Mouse (Mus musculus): Measurements from ENCODE around the gene Rras. TPM values are rescaled to one million over a fixed set of nuclear protein-coding genes. Genes with fewer than 3 reads are reported as not detected.

Gene Rras
- polyA plus RNA-seq, 1 experiment = 38.3 TPM

DNA sequence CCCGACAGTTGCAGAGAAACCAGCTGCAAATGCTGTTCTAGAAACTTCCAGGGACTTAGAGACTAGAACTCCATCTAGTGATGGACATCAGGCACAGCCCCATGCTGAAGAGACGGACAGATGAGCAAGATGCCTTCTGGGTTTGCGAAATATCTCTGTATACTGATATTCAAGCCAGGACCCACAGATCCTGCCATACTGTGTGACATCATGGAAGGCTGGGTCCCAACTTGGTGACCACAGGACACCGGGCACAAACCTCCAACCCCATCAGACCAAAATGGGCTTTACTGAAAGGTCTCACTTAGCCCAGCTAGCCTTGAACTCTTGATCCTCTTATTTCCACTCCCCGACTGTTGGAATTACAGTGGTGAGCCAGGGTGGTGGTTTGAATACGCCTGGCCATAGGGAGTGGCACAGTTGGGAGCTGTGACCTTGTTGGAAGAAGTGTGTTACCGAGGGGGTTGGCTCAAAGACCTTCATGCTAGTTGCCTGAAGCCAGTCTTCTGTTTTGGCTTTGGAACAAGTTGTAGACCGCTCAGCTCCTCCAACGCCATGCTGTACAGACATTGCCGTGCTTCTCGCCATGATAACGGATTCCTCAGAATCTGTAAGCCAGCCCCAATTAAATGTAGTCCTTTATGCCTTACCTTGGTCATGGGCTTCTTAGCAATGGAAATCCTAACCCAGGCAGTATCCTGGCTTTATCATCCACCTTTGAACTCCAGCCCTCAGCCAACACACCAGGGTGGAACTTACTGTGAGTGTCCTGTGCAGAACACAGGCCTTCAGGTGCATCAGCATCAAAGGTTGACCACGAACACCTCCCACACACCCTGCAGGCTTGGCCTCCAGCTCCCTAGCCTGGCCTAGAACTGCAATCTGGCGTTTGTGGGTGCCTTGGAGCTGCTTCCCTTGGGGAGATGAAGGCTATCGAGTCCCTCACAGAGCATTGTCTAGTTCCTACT, 6.8 kb downstream of the Rras start:
- no peak for TF ChIP-seq POLR2A (IDR thresholded peaks at IDR 0.05; ENCODE audit: extremely low read depth, insufficient read depth, low read length)
- no peak for TF ChIP-seq CTCF (IDR thresholded peaks at IDR 0.05; ENCODE audit: extremely low read depth, insufficient read depth, low read length)
- Histone ChIP-seq H3K4me3 (ENCODE audit: insufficient read depth, low read length) (no peak overlapping the region), H3K27ac (ENCODE audit: insufficient read depth, low read length) (no peak overlapping the region), H3K4me1 (ENCODE audit: control insufficient read depth, insufficient read depth, low read length) (peaks cover 2% of the 10 kb centered on the region; the same call in 1 of the 2 replicates)

DNA sequence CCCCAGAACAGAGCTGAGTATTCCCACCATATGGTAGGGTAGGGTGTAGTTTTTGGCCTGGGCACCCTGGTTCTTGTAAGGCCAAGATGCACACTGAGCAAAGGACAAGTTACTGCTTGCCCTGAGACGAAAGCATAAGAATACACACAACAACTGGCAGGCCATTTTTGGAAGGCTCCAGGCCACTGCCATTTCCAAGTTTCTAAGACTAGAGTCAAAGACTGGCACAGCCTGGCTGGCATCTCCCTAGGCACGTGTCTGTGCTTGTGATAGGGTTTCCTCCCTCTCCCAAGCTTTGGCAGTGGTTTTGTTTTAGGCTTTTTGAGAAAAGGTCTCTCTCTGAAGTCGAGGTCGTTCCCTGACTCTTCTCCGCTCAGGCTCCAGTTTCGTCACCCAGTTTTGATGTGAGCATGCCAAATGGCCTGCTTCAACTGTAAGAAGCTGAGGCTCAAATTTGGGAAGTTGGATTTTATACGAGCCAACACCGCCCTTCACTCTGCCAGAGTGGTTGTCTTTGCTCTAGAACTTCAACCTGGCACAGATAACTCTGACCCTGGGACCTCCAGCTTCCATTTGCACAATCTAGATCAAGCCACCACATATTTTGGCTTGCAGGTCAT, 8.0 kb downstream of the Rras start:
- no peak for TF ChIP-seq CTCF (IDR thresholded peaks at IDR 0.05; ENCODE audit: extremely low read depth, insufficient read depth, low read length)
- H3K27ac ChIP-seq (ENCODE audit: insufficient read depth, low read length) = peak overlapping the region; percentile 18; the same call in 1 of the 2 replicates
- no peak overlapping the region for H3K4me3 ChIP-seq (ENCODE audit: insufficient read depth, low read length)

DNA sequence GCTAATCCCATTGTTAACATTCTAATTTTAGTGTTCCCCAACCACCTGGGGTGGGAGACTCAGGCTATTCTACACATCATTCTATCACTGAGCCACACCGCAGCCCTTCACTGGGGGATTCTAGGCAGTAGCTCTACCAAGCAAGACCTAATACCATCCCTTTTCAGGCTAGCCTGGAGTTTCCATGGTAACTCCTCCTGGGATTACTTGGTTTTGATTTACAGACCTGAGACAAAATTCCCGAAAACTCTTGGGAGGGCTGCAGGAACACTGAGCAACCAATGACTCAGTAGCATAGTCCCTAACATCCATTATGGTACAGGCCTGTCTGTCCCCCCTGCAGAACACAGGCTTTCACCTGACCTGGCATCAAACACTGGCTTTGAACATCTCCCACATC, 8.5 kb downstream of the Rras start:
- H3K27ac ChIP-seq (ENCODE audit: insufficient read depth, low read length) = no peak overlapping the region
- TF ChIP-seq POLR2A (IDR thresholded peaks at IDR 0.05; ENCODE audit: extremely low read depth, insufficient read depth, low read length) (no peak), CTCF (IDR thresholded peaks at IDR 0.05; ENCODE audit: extremely low read depth, insufficient read depth, low read length) (no peak)

More for the DNA sequence above, 8.0 kb downstream of the Rras start:
- peaks cover 2% of the 10 kb centered on the region; the same call in 1 of the 2 replicates for H3K4me1 ChIP-seq (ENCODE audit: control insufficient read depth, insufficient read depth, low read length)

GRCm38 (mm10) chr7:45027761-45028160, 10.0 kb downstream of the Rras start:
- Histone ChIP-seq H3K4me3 (ENCODE audit: insufficient read depth, low read length) (no peak overlapping the region), H3K27ac (ENCODE audit: insufficient read depth, low read length) (no peak overlapping the region), H3K4me1 (ENCODE audit: control insufficient read depth, insufficient read depth, low read length) (peaks cover 2% of the 10 kb centered on the region; the same call in 1 of the 2 replicates)
- no peak for TF ChIP-seq CTCF (IDR thresholded peaks at IDR 0.05; ENCODE audit: extremely low read depth, insufficient read depth, low read length)
- TF ChIP-seq POLR2A (IDR thresholded peaks at IDR 0.05; ENCODE audit: extremely low read depth, insufficient read depth, low read length) = no peak

More for the DNA sequence above, 8.5 kb downstream of the Rras start:
- peaks cover 2% of the 10 kb centered on the region; the same call in 1 of the 2 replicates for H3K4me1 ChIP-seq (ENCODE audit: control insufficient read depth, insufficient read depth, low read length)
- H3K4me3 ChIP-seq (ENCODE audit: insufficient read depth, low read length) = no peak overlapping the region

GRCm38 (mm10) chr7:45028351-45028750, 10.6 kb downstream of the Rras start:
- TF ChIP-seq POLR2A (IDR thresholded peaks at IDR 0.05; ENCODE audit: extremely low read depth, insufficient read depth, low read length) = no peak
- no peak for TF ChIP-seq CTCF (IDR thresholded peaks at IDR 0.05; ENCODE audit: extremely low read depth, insufficient read depth, low read length)
- Histone ChIP-seq H3K4me3 (ENCODE audit: insufficient read depth, low read length) (no peak overlapping the region), H3K27ac (ENCODE audit: insufficient read depth, low read length) (no peak overlapping the region), H3K4me1 (ENCODE audit: control insufficient read depth, insufficient read depth, low read length) (peaks cover 2% of the 10 kb centered on the region; the same call in 1 of the 2 replicates)

DNA sequence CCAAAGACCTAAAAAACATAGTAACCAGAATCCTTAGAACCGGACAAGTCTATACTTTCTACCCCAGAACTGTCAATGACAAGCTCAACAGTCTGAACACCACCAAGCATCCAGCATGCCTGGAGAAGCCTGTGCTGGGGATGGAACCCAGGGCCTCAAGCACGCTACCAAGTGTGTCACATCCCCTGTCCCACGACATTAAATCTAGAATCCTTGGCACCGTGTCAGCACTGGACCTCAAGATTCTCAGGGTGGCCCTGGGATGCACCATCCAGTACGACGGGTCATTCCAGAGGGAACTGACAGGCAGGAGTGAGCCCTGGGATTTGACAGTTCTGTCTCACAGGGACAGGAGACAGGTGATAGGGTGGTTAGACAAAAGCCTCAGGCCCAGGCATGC, 12.2 kb downstream of the Rras start:
- Histone ChIP-seq H3K4me1 (ENCODE audit: control insufficient read depth, insufficient read depth, low read length) (peaks cover 2% of the 10 kb centered on the region; the same call in 1 of the 2 replicates), H3K4me3 (ENCODE audit: insufficient read depth, low read length) (no peak overlapping the region), H3K27ac (ENCODE audit: insufficient read depth, low read length) (no peak overlapping the region)
- TF ChIP-seq POLR2A (IDR thresholded peaks at IDR 0.05; ENCODE audit: extremely low read depth, insufficient read depth, low read length) (no peak), CTCF (IDR thresholded peaks at IDR 0.05; ENCODE audit: extremely low read depth, insufficient read depth, low read length) (no peak)

DNA sequence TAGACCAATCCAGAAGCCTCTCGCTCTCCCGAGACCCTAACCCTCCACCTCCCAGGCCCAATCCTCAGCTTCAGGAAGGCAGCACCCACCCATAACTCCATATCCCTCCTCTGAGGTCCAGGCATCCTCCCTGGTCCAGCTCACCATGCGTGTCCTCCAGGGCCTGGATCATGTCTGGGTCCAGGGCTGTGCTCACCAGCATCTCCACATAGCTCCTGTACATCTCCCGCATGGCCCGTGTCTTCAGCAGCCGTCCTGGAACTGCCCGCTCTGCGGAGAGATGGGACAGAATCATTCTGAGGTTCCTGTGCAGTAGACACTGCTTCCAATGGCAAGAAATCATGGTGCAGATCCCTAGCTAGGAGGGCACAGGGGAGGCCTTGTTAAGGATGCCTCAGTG, 13.1 kb downstream of the Rras start:
- H3K27ac ChIP-seq (ENCODE audit: insufficient read depth, low read length) = no peak overlapping the region
- TF ChIP-seq CTCF (IDR thresholded peaks at IDR 0.05; ENCODE audit: extremely low read depth, insufficient read depth, low read length) (no peak), POLR2A (IDR thresholded peaks at IDR 0.05; ENCODE audit: extremely low read depth, insufficient read depth, low read length) (no peak)
- no peaks in the 10 kb centered on the region for H3K4me1 ChIP-seq (ENCODE audit: control insufficient read depth, insufficient read depth, low read length)

DNA sequence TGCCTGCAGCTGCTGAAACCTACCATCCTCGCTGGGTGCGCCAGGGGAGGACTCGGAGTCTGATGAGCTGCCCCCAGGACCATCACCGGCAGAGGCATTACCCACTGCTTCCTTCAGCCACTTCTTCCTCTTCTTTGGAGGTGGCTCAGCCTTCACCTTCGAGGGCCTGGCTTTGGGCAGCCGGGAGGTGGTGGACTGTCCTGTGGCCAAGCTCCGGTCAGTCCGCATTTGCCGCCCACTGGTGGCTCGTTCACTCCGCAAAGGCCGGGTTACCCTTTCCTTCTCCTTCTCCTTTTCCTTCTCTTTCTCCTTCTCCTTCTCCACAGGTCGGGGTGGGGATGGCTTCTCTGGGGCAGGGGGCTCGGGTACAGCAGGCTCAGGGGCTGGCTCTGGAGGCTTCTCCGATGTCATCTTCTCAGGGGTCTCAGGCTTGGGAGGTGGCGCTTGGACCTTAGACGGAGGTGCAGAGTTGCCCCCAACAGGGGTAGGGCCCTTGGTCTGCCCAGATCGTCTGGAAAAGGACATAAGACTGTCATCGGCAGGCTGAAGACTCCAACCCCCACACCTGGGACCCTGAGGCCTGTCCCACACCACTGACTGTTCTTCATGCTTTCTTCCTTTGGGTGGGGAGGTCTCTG, 16.1 kb downstream of the Rras start:
- Histone ChIP-seq H3K4me3 (ENCODE audit: insufficient read depth, low read length) (no peak overlapping the region), H3K27ac (ENCODE audit: insufficient read depth, low read length) (no peak overlapping the region), H3K4me1 (ENCODE audit: control insufficient read depth, insufficient read depth, low read length) (no peaks in the 10 kb centered on the region)
- no peak for TF ChIP-seq POLR2A (IDR thresholded peaks at IDR 0.05; ENCODE audit: extremely low read depth, insufficient read depth, low read length)

More for the DNA sequence above, 13.1 kb downstream of the Rras start:
- H3K4me3 ChIP-seq (ENCODE audit: insufficient read depth, low read length) = no peak overlapping the region

DNA sequence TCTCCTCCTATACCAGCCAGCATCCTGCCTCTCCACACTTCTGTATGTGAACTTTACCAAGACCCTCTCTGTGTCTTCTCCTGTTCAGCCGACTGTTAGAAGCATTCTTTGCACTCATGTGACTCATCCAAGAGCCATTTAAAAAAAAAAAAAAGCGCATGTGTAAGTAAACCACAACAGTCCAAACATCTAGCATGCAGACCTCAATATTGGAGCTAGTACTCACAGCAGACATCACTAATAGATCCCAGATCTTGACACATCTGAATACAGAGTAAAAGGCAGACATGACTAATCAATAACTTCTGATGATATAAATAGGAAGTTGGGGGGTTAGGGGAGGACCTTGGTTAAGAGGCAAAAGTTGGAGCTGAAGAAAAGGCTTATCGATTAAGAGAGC, 17.9 kb downstream of the Rras start:
- no peak for TF ChIP-seq CTCF (IDR thresholded peaks at IDR 0.05; ENCODE audit: extremely low read depth, insufficient read depth, low read length)
- no peak for TF ChIP-seq POLR2A (IDR thresholded peaks at IDR 0.05; ENCODE audit: extremely low read depth, insufficient read depth, low read length)

More for the DNA sequence above, 17.9 kb downstream of the Rras start:
- H3K27ac ChIP-seq (ENCODE audit: insufficient read depth, low read length) = no peak overlapping the region
- no peaks in the 10 kb centered on the region for H3K4me1 ChIP-seq (ENCODE audit: control insufficient read depth, insufficient read depth, low read length)
- H3K4me3 ChIP-seq (ENCODE audit: insufficient read depth, low read length) = no peak overlapping the region

Measured in cortical plate, adult 2 months (tissue).